Comparison of ENCODE assay signal across 14 mouse cellular contexts in the genomic region with DNA sequence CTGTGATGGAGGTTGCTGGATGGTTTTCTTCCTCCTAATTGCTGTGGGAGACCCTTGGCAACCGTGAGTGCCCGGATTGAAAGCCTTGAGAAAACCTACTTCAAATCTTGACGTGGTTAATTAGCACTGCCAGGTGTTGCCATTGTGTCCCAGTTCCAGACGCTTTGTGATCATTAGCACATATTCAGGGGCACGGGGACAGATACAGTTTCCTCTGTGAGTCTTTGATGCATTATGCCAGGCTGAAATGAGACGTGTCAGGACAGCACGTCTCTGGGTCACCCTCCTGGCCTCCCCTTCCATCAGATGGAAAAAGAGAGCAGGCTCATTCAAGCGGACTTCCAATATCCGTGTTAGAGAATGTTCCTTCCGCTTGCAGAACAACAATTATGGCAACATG.
DNase-seq lines count a peak whose midpoint lies in the region; ATAC-seq lines count a peak whose summit lies in the region.
"Had no signal": no experiment of that assay in that cellular context is flagged by ENCODE, and none has a peak within 500 bp of the region (broad histone marks: within the 10 kb centered on the region; RNA-seq: fewer than 3 reads in every experiment).

No protein-coding gene starts in this region.

- no peak for DNase-seq in kidney, adult 9 months
- peak; percentile 43 for DNase-seq in embryonic facial prominence, embryonic 14.5 days (ENCODE audit: low spot score)
- peak; percentile 49 for DNase-seq in hindbrain, embryonic 14.5 days (ENCODE audit: low spot score)
- DNase-seq in limb, embryonic 10.5 days (ENCODE audit: low spot score): no peak
- no peak for DNase-seq in spleen, postnatal 14 days (ENCODE audit: low spot score in 2 of 2)
- DNase-seq: adrenal gland, adult 2 months; B cell, adult 2 months; cerebellum, adult 9-11 months; kidney, postnatal 36 days; thymus, postnatal 4 days had no signal

- WGBS in kidney, embryonic 14.5 days: 32% methylated on average over 10 of the region's 10 CpGs
- 50% methylated on average over 10 of the region's 10 CpGs for WGBS in embryonic facial prominence, embryonic 14.5 days
- 23% methylated on average over 10 of the region's 10 CpGs for WGBS in hindbrain, embryonic 14.5 days
- 32% methylated on average over 10 of the region's 10 CpGs for WGBS in neural tube, embryonic 14.5 days
- 34% methylated on average over 10 of the region's 10 CpGs for WGBS in limb, embryonic 10.5 days

- no peak overlapping the region for H3K27ac ChIP-seq in kidney, embryonic 14.5 days (ENCODE audit: low read depth, low read length)
- H3K27ac ChIP-seq in embryonic facial prominence, embryonic 14.5 days (replicated peaks; ENCODE audit: low read depth, low read length): no peak overlapping the region
- no peak overlapping the region for H3K27ac ChIP-seq in hindbrain, embryonic 14.5 days
- no peak overlapping the region for H3K27ac ChIP-seq in neural tube, embryonic 14.5 days (ENCODE audit: low read depth, low read length)
- H3K27ac ChIP-seq in limb, embryonic 10.5 days: no peak overlapping the region
- H3K27ac ChIP-seq: liver, embryonic 15.5 days; stomach, postnatal 0 days had no signal

- no peaks in the 10 kb centered on the region for H3K9me3 ChIP-seq in kidney, embryonic 14.5 days (ENCODE audit: control insufficient read depth, low read length)
- H3K9me3 ChIP-seq in embryonic facial prominence, embryonic 14.5 days (ENCODE audit: control insufficient read depth, low read length): no peaks in the 10 kb centered on the region
- H3K9me3 ChIP-seq in hindbrain, embryonic 14.5 days (ENCODE audit: control insufficient read depth, low read length): no peaks in the 10 kb centered on the region
- no peaks in the 10 kb centered on the region for H3K9me3 ChIP-seq in neural tube, embryonic 14.5 days (ENCODE audit: control insufficient read depth, low read length)
- H3K9me3 ChIP-seq in limb, embryonic 10.5 days (replicated peaks): no peaks in the 10 kb centered on the region
- H3K9me3 ChIP-seq: liver, embryonic 15.5 days had no signal

- no peak overlapping the region for H3K9ac ChIP-seq in kidney, embryonic 14.5 days (ENCODE audit: low read depth, low read length)
- H3K9ac ChIP-seq in embryonic facial prominence, embryonic 14.5 days (ENCODE audit: low read depth, low read length): no peak overlapping the region
- H3K9ac ChIP-seq in hindbrain, embryonic 14.5 days: no peak overlapping the region
- no peak overlapping the region for H3K9ac ChIP-seq in neural tube, embryonic 14.5 days (replicated peaks; ENCODE audit: low read depth, low read length)
- H3K9ac ChIP-seq: liver, embryonic 15.5 days had no signal

- no peak overlapping the region for H3K4me2 ChIP-seq in kidney, embryonic 14.5 days (replicated peaks; ENCODE audit: low read depth, low read length)
- no peak overlapping the region for H3K4me2 ChIP-seq in embryonic facial prominence, embryonic 14.5 days (ENCODE audit: low read depth, low read length)
- no peak overlapping the region for H3K4me2 ChIP-seq in hindbrain, embryonic 14.5 days (replicated peaks)
- H3K4me2 ChIP-seq in neural tube, embryonic 14.5 days (ENCODE audit: low read depth, low read length): no peak overlapping the region
- H3K4me2 ChIP-seq: liver, embryonic 15.5 days had no signal

- no peaks in the 10 kb centered on the region for H3K4me1 ChIP-seq in kidney, embryonic 14.5 days (ENCODE audit: control insufficient read depth, insufficient read depth, low read length)
- 0 out of 2 replicates have a peak, but pooled peaks cover 5% of the 10 kb centered on the region for H3K4me1 ChIP-seq in embryonic facial prominence, embryonic 14.5 days (ENCODE audit: control insufficient read depth, insufficient read depth, low read length)
- no peaks in the 10 kb centered on the region for H3K4me1 ChIP-seq in hindbrain, embryonic 14.5 days (replicated peaks; ENCODE audit: control insufficient read depth, insufficient read depth, low read length)
- no peaks in the 10 kb centered on the region for H3K4me1 ChIP-seq in neural tube, embryonic 14.5 days (ENCODE audit: control insufficient read depth, insufficient read depth, low read length)
- peaks cover 40% of the 10 kb centered on the region for H3K4me1 ChIP-seq in limb, embryonic 10.5 days
- H3K4me1 ChIP-seq: liver, embryonic 15.5 days had no signal

- no peak overlapping the region for H3K4me3 ChIP-seq in kidney, embryonic 14.5 days (ENCODE audit: low read length)
- H3K4me3 ChIP-seq in embryonic facial prominence, embryonic 14.5 days (ENCODE audit: low read depth, low read length): no peak overlapping the region
- H3K4me3 ChIP-seq in hindbrain, embryonic 14.5 days (replicated peaks; ENCODE audit: low read length): no peak overlapping the region
- H3K4me3 ChIP-seq in neural tube, embryonic 14.5 days (ENCODE audit: low read depth, low read length): no peak overlapping the region
- no peak overlapping the region for H3K4me3 ChIP-seq in limb, embryonic 10.5 days
- H3K4me3 ChIP-seq: liver, embryonic 15.5 days had no signal

- no peaks in the 10 kb centered on the region for H3K36me3 ChIP-seq in kidney, embryonic 14.5 days (ENCODE audit: control insufficient read depth, insufficient read depth, low read length)
- H3K36me3 ChIP-seq in embryonic facial prominence, embryonic 14.5 days (ENCODE audit: control insufficient read depth, insufficient read depth, low read length): no peaks in the 10 kb centered on the region
- H3K36me3 ChIP-seq in hindbrain, embryonic 14.5 days (replicated peaks; ENCODE audit: control insufficient read depth, insufficient read depth): no peaks in the 10 kb centered on the region
- no peaks in the 10 kb centered on the region for H3K36me3 ChIP-seq in neural tube, embryonic 14.5 days (ENCODE audit: control insufficient read depth, insufficient read depth, low read length)
- H3K36me3 ChIP-seq in limb, embryonic 10.5 days: no peaks in the 10 kb centered on the region
- H3K36me3 ChIP-seq: liver, embryonic 15.5 days had no signal

- no peaks in the 10 kb centered on the region for H3K27me3 ChIP-seq in kidney, embryonic 14.5 days (ENCODE audit: control insufficient read depth, insufficient read depth, low read length)
- no peaks in the 10 kb centered on the region for H3K27me3 ChIP-seq in embryonic facial prominence, embryonic 14.5 days (replicated peaks; ENCODE audit: control insufficient read depth, insufficient read depth, low read length)
- H3K27me3 ChIP-seq in hindbrain, embryonic 14.5 days (ENCODE audit: control insufficient read depth, insufficient read depth, low read length): no peaks in the 10 kb centered on the region
- H3K27me3 ChIP-seq in neural tube, embryonic 14.5 days (ENCODE audit: control insufficient read depth, insufficient read depth, low read length): no peaks in the 10 kb centered on the region
- H3K27me3 ChIP-seq in limb, embryonic 10.5 days (ENCODE audit: low read depth, poor library complexity, severe bottlenecking): no peaks in the 10 kb centered on the region
- H3K27me3 ChIP-seq: liver, embryonic 15.5 days had no signal

- peak; percentile 41; the same call in 1 of the 2 replicates for ATAC-seq in kidney, embryonic 14.5 days (ENCODE audit: low FRiP score, low TSS enrichment)
- peak; percentile 86 for ATAC-seq in embryonic facial prominence, embryonic 14.5 days (ENCODE audit: low read depth)
- ATAC-seq in hindbrain, embryonic 14.5 days (ENCODE audit: low FRiP score): peak; percentile 40; the same call in 1 of the 2 replicates
- peak; percentile 24; the same call in 1 of the 2 replicates for ATAC-seq in neural tube, embryonic 14.5 days (ENCODE audit: low read depth)

Comparison
In these comparisons a context has a peak if more than half of its experiments do, and no peak if none do; other contexts are left out.
1. ATAC-seq: peak in every context shown above with its lines; median percentile 86 in embryonic facial prominence, embryonic 14.5 days; 41 in kidney, embryonic 14.5 days; 40 in hindbrain, embryonic 14.5 days; 24 in neural tube, embryonic 14.5 days.
2. DNase-seq: peak in embryonic facial prominence, embryonic 14.5 days (single experiment) and hindbrain, embryonic 14.5 days (single experiment); none in kidney, adult 9 months (single experiment), limb, embryonic 10.5 days (single experiment) and spleen, postnatal 14 days (0 of 2).